ENCODE assay signal across 24 mouse cellular contexts in the genomic region with DNA sequence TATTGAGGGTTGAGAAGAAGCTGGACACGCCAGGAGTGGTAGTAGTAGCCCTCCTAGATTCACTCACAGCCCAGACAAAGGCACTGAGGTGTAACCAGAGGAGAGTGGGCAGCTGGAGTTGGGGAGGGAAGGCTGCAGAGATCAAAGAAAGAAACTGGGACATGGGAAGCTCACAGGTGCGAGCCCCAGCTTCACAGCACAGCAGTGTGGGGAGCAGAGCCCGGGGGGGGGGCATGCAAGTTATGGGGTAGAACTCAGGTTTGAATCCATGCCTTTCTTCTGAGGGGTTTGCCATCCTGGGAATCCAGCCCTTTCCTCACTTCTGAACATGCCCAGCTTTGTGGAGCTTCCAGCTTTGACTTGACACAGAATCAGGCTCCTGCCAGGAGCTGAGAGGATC.
DNase-seq lines count a peak whose midpoint lies in the region; ATAC-seq and TF ChIP-seq lines count a peak whose summit lies in the region.
"Had no signal": no experiment of that assay in that cellular context is flagged by ENCODE, and none has a peak within 500 bp of the region (broad histone marks: within the 10 kb centered on the region; RNA-seq: fewer than 3 reads in every experiment).

No protein-coding gene starts in this region.

- no peak overlapping the region for H3K4me2 ChIP-seq in hindbrain, embryonic 14.5 days (replicated peaks)
- H3K4me2 ChIP-seq: forebrain, embryonic 13.5 days; heart, embryonic 11.5 days; hindbrain, embryonic 13.5 days had no signal

- no peak for DNase-seq in hindbrain, embryonic 10.5 days (ENCODE audit: low spot score)
- no peak for DNase-seq in hindbrain, embryonic 14.5 days (ENCODE audit: low spot score)
- DNase-seq in thymus, adult 2 months = peak; percentile 39
- peak; percentile 62 for DNase-seq in thymus, postnatal 14 days
- DNase-seq in thymus, postnatal 4 days = peak; percentile 57
- DNase-seq in kidney, postnatal 10 days = no peak
- DNase-seq in layer of hippocampus, adult 9-10 months (ENCODE audit: low spot score) = no peak
- DNase-seq in left cerebral cortex, adult 8-10 months (ENCODE audit: low spot score in 2 of 2) = no peak
- DNase-seq: adrenal gland, postnatal 10 days; cerebellum, adult 11 months; cerebellum, adult 2 months; cerebellum, adult 9-11 months; cerebellum, postnatal 25 days; embryo, embryonic 11 days; gastrocnemius, adult 2 months; gastrocnemius, postnatal 14 days; heart, adult 11 months had no signal

- TF ChIP-seq CTCF in thymus, adult 2 months (IDR thresholded peaks at IDR 0.05; ENCODE audit: borderline replicate concordance, control insufficient read depth, extremely low read depth, insufficient read depth, low read length, poor library complexity) = no peak

- 64% methylated on average over 3 of the region's 3 CpGs for WGBS in hindbrain, embryonic 10.5 days
- WGBS in hindbrain, embryonic 14.5 days = 84% methylated on average over 3 of the region's 3 CpGs
- WGBS in thymus, adult 2 months = 33% methylated on average over 3 of the region's 3 CpGs

- H3K27me3 ChIP-seq in hindbrain, embryonic 10.5 days (ENCODE audit: insufficient read depth, poor library complexity, severe bottlenecking) = peaks cover 81% of the 10 kb centered on the region
- H3K27me3 ChIP-seq in hindbrain, embryonic 14.5 days (ENCODE audit: control insufficient read depth, insufficient read depth, low read length) = no peaks in the 10 kb centered on the region
- H3K27me3 ChIP-seq in thymus, adult 2 months (ENCODE audit: control insufficient read depth, insufficient read depth, low read length) = no peaks in the 10 kb centered on the region
- H3K27me3 ChIP-seq: forebrain, embryonic 13.5 days had no signal

- no peaks in the 10 kb centered on the region for H3K36me3 ChIP-seq in hindbrain, embryonic 10.5 days
- H3K36me3 ChIP-seq in hindbrain, embryonic 14.5 days (replicated peaks; ENCODE audit: control insufficient read depth, insufficient read depth) = no peaks in the 10 kb centered on the region
- no peaks in the 10 kb centered on the region for H3K36me3 ChIP-seq in thymus, adult 2 months (ENCODE audit: control insufficient read depth, insufficient read depth, low read length)
- H3K36me3 ChIP-seq: forebrain, embryonic 10.5 days; hindbrain, embryonic 13.5 days had no signal

- no peak for TF ChIP-seq POLR2A in thymus, adult 2 months (IDR thresholded peaks at IDR 0.05; ENCODE audit: control insufficient read depth, extremely low read depth, insufficient read depth, low read length, poor library complexity)

- peaks cover 29% of the 10 kb centered on the region for H3K4me1 ChIP-seq in hindbrain, embryonic 10.5 days (replicated peaks)
- peaks cover 7% of the 10 kb centered on the region; the same call in 1 of the 2 replicates for H3K4me1 ChIP-seq in hindbrain, embryonic 14.5 days (replicated peaks; ENCODE audit: control insufficient read depth, insufficient read depth, low read length)
- H3K4me1 ChIP-seq in thymus, adult 2 months (replicated peaks; ENCODE audit: control insufficient read depth, insufficient read depth, low read length) = peaks cover 49% of the 10 kb centered on the region

- ATAC-seq in hindbrain, embryonic 14.5 days (ENCODE audit: low FRiP score) = no peak
- ATAC-seq: activated CD4-positive, CD25-positive, alpha-beta regulatory T cell, adult 4 months; forebrain, embryonic 13.5 days; forebrain, embryonic 16.5 days; hindbrain, postnatal 0 days had no signal

- H3K27ac ChIP-seq in hindbrain, embryonic 10.5 days = peak overlapping the region; percentile 30; the same call in 1 of the 2 replicates
- H3K27ac ChIP-seq in hindbrain, embryonic 14.5 days = no peak overlapping the region
- H3K27ac ChIP-seq in thymus, adult 2 months (ENCODE audit: control insufficient read depth, insufficient read depth, low read length) = peak overlapping the region; percentile 59; the same call in 1 of the 2 replicates
- H3K27ac ChIP-seq: forebrain, embryonic 10.5 days; forebrain, embryonic 13.5 days; gastrocnemius, adult 2 months; hindbrain, embryonic 13.5 days; hindbrain, postnatal 0 days had no signal

- no peaks in the 10 kb centered on the region for H3K9me3 ChIP-seq in hindbrain, embryonic 10.5 days
- no peaks in the 10 kb centered on the region for H3K9me3 ChIP-seq in hindbrain, embryonic 14.5 days (ENCODE audit: control insufficient read depth, low read length)
- H3K9me3 ChIP-seq: forebrain, embryonic 10.5 days; forebrain, embryonic 13.5 days; hindbrain, embryonic 13.5 days had no signal

- no peak overlapping the region for H3K4me3 ChIP-seq in hindbrain, embryonic 10.5 days
- H3K4me3 ChIP-seq in hindbrain, embryonic 14.5 days (replicated peaks; ENCODE audit: low read length) = no peak overlapping the region
- H3K4me3 ChIP-seq in thymus, adult 2 months (ENCODE audit: control insufficient read depth, insufficient read depth, low read length) = no peak overlapping the region
- H3K4me3 ChIP-seq: forebrain, embryonic 10.5 days; forebrain, embryonic 13.5 days; gastrocnemius, adult 2 months; hindbrain, embryonic 13.5 days had no signal

- H3K9ac ChIP-seq in hindbrain, embryonic 14.5 days = no peak overlapping the region
- H3K9ac ChIP-seq: forebrain, embryonic 13.5 days; hindbrain, embryonic 13.5 days had no signal

Comparison
In these comparisons a context has a peak if more than half of its experiments do, and no peak if none do; other contexts are left out.
1. DNase-seq: peak in thymus, adult 2 months (single experiment), thymus, postnatal 14 days (single experiment) and thymus, postnatal 4 days (single experiment); none in hindbrain, embryonic 10.5 days (single experiment), hindbrain, embryonic 14.5 days (single experiment), kidney, postnatal 10 days (single experiment), layer of hippocampus, adult 9-10 months (single experiment) and left cerebral cortex, adult 8-10 months (0 of 2).